Mouse (Mus musculus) hindbrain, embryonic 16.5 days (tissue): Measurements from ENCODE around the gene Emc7. TPM values are rescaled to one million over a fixed set of nuclear protein-coding genes. Genes with fewer than 3 reads are reported as not detected.
"Not testable (repeated sequence)": the region's sequence is repeated elsewhere in the genome, so short reads cannot be mapped to it uniquely, and the experiment has no call there.

Source experiments
- ATAC-seq: fragments of 200-750 bp; cut with Nextera tagmentation; 2 replicates; pipeline ENCODE4 v1.8.0; 2017; ENCODE audit warnings: moderate TSS enrichment, moderate library complexity
- H3K27ac ChIP-seq: fragments of 300-500 bp; sonication (generic); 2 replicates; pipeline ENCODE4 v1.5.1; 2014; ENCODE audit warnings: low read depth, mild to moderate bottlenecking, control low read depth, low read length, moderate library complexity
- H3K27me3 ChIP-seq: fragments of 300-500 bp; sonication (generic); replicated peaks from 2 replicates; pipeline ENCODE4 v1.6.1; 2014; ENCODE audit warnings: low read length; ENCODE audit not compliant: control insufficient read depth, insufficient read depth
- H3K36me3 ChIP-seq: fragments of 300-500 bp; sonication (generic); 2 replicates; pipeline ENCODE4 v1.6.1; 2014; ENCODE audit warnings: mild to moderate bottlenecking, low read length, moderate library complexity, mixed read lengths; ENCODE audit not compliant: control insufficient read depth, insufficient read depth
- H3K4me1 ChIP-seq: fragments of 300-500 bp; sonication (generic); 2 replicates; pipeline ENCODE4 v1.6.1; 2014; ENCODE audit warnings: low read depth, low read length; ENCODE audit not compliant: control insufficient read depth, insufficient read depth
- H3K4me2 ChIP-seq: fragments of 300-500 bp; sonication (generic); 2 replicates; pipeline ENCODE4 v1.6.1; 2014; ENCODE audit warnings: mild to moderate bottlenecking, low read length, control low read depth, moderate library complexity
- H3K4me3 ChIP-seq: fragments of 300-500 bp; sonication (generic); 2 replicates; pipeline ENCODE4 v1.5.1; 2014; ENCODE audit warnings: mild to moderate bottlenecking, low read length, control low read depth, moderate library complexity
- H3K9ac ChIP-seq: fragments of 300-500 bp; sonication (generic); 2 replicates; pipeline ENCODE4 v1.6.1; 2014; ENCODE audit warnings: low read depth, mild to moderate bottlenecking, control low read depth, low read length, moderate library complexity
- H3K9me3 ChIP-seq: fragments of 300-500 bp; sonication (generic); 2 replicates; pipeline ENCODE4 v1.6.1; 2014; ENCODE audit warnings: mild to moderate bottlenecking, low read length, moderate library complexity; ENCODE audit not compliant: control insufficient read depth
- WGBS: fragments of 180-500 bp; shearing (Covaris S2); extraction: QIAGEN DNeasy Blood & Tissue Kit; methylation state at CpG from one replicate; pipeline ENCODE4 v1.1.7; 2014; 5-methylcytosine and 5-hydroxymethylcytosine counted together
- polyA plus RNA-seq: library from polyadenylated mRNA; unstranded; fragments of >200 nt; fragmentation: Nextera tagmentation; extraction: Ambion mirVana; gene quantifications from 2 replicates; pipeline ENCODE4 v1.2.1, GENCODE M21; 2015

Gene Emc7
- polyA plus RNA-seq = 25.1 and 26.4 TPM in 2 replicates

- Histone ChIP-seq H3K27me3 (no peaks in the 10 kb centered on the region), H3K4me1 (peaks cover 13% of the 10 kb centered on the region), H3K27ac (peak within 1 kb of the TSS; percentile 74), H3K4me3 (peak within 1 kb of the TSS; percentile 71), H3K36me3 (peaks cover under 1% of the 10 kb centered on the region; the same call in 1 of the 2 replicates), H3K9ac (peak within 1 kb of the TSS; percentile 82), H3K9me3 (no peaks in the 10 kb centered on the region), H3K4me2 (peak within 1 kb of the TSS; percentile 92)
- WGBS = under 1% methylated on average over 49 of the region's 49 CpGs
- peak; percentile 99 for ATAC-seq
Observed at GRCm38 (mm10) chr2:112454862-112455564, at the start of gene Emc7. TSS of gene Emc7 (plus strand) at chr2:112454997.

- Histone ChIP-seq H3K36me3 (peaks cover 18% of the 10 kb centered on the region; the same call in 1 of the 2 replicates), H3K9ac (no peak overlapping the region), H3K4me1 (no peaks in the 10 kb centered on the region), H3K27me3 (no peaks in the 10 kb centered on the region), H3K4me2 (no peak overlapping the region), H3K4me3 (no peak overlapping the region), H3K27ac (no peak overlapping the region), H3K9me3 (no peaks in the 10 kb centered on the region)
- no peak for ATAC-seq
- 88% methylated on average over 3 of the region's 3 CpGs for WGBS
Observed at GRCm38 (mm10) chr2:112407030-112407429, 47.8 kb upstream of the Emc7 start.

GRCm38 (mm10) chr2:112425308-112425707, 29.5 kb upstream of the Emc7 start:
- WGBS = 77% methylated on average over 3 of the region's 3 CpGs
- Histone ChIP-seq H3K9ac (no peak overlapping the region), H3K4me1 (no peaks in the 10 kb centered on the region), H3K27ac (no peak overlapping the region), H3K4me2 (no peak overlapping the region), H3K27me3 (no peaks in the 10 kb centered on the region), H3K9me3 (no peaks in the 10 kb centered on the region), H3K36me3 (no peaks in the 10 kb centered on the region), H3K4me3 (no peak overlapping the region)
- ATAC-seq = no peak

- not testable (repeated sequence) for H3K9me3 ChIP-seq, H3K27ac ChIP-seq, H3K4me2 ChIP-seq, ATAC-seq, H3K36me3 ChIP-seq, H3K4me1 ChIP-seq, H3K4me3 ChIP-seq, H3K27me3 ChIP-seq, H3K9ac ChIP-seq
- 91% methylated on average over 3 of the region's 3 CpGs for WGBS
Observed at GRCm38 (mm10) chr2:112428534-112428933, 26.3 kb upstream of the Emc7 start.

- no peak for ATAC-seq
- 92% methylated on average over 4 of the region's 4 CpGs for WGBS
Observed at GRCm38 (mm10) chr2:112429665-112430064, 25.1 kb upstream of the Emc7 start.

GRCm38 (mm10) chr2:112430403-112430802, 24.4 kb upstream of the Emc7 start:
- no peak for ATAC-seq
- no peak overlapping the region for H3K4me2 ChIP-seq
- no peaks in the 10 kb centered on the region for H3K27me3 ChIP-seq
- no peaks in the 10 kb centered on the region for H3K36me3 ChIP-seq
- H3K9ac ChIP-seq = no peak overlapping the region
- no peak overlapping the region for H3K27ac ChIP-seq
- H3K4me3 ChIP-seq = no peak overlapping the region
- H3K9me3 ChIP-seq = no peaks in the 10 kb centered on the region
- WGBS = 81% methylated on average over 5 of the region's 5 CpGs
- no peaks in the 10 kb centered on the region for H3K4me1 ChIP-seq

More at GRCm38 (mm10) chr2:112429665-112430064, 25.1 kb upstream of the Emc7 start:
- Histone ChIP-seq H3K27me3 (no peaks in the 10 kb centered on the region), H3K4me3 (no peak overlapping the region), H3K4me2 (no peak overlapping the region), H3K36me3 (no peaks in the 10 kb centered on the region), H3K9me3 (no peaks in the 10 kb centered on the region), H3K4me1 (no peaks in the 10 kb centered on the region), H3K9ac (no peak overlapping the region), H3K27ac (no peak overlapping the region)

GRCm38 (mm10) chr2:112432523-112432922, 22.3 kb upstream of the Emc7 start:
- ATAC-seq = no peak
- no peaks in the 10 kb centered on the region for H3K36me3 ChIP-seq
- H3K4me3 ChIP-seq = no peak overlapping the region
- no peak overlapping the region for H3K9ac ChIP-seq
- no peaks in the 10 kb centered on the region for H3K9me3 ChIP-seq
- H3K27me3 ChIP-seq = no peaks in the 10 kb centered on the region
- WGBS = 91% methylated on average over 2 of the region's 2 CpGs
- H3K4me2 ChIP-seq = no peak overlapping the region
- H3K27ac ChIP-seq = no peak overlapping the region
- H3K4me1 ChIP-seq = no peaks in the 10 kb centered on the region

GRCm38 (mm10) chr2:112433359-112433758, 21.4 kb upstream of the Emc7 start:
- Histone ChIP-seq H3K4me1 (no peaks in the 10 kb centered on the region), H3K9me3 (no peaks in the 10 kb centered on the region), H3K27me3 (no peaks in the 10 kb centered on the region), H3K36me3 (no peaks in the 10 kb centered on the region), H3K4me3 (no peak overlapping the region), H3K27ac (no peak overlapping the region), H3K4me2 (no peak overlapping the region), H3K9ac (no peak overlapping the region)
- WGBS = 80% methylated on average over 2 of the region's 2 CpGs
- no peak for ATAC-seq

- no peak overlapping the region for H3K4me3 ChIP-seq
- no peak overlapping the region for H3K4me2 ChIP-seq
- no peaks in the 10 kb centered on the region for H3K4me1 ChIP-seq
- no peak overlapping the region for H3K27ac ChIP-seq
- H3K36me3 ChIP-seq = no peaks in the 10 kb centered on the region
- no peaks in the 10 kb centered on the region for H3K27me3 ChIP-seq
- no peak for ATAC-seq
- no peak overlapping the region for H3K9ac ChIP-seq
- 74% methylated on average over 4 of the region's 4 CpGs for WGBS
- no peaks in the 10 kb centered on the region for H3K9me3 ChIP-seq
Observed at GRCm38 (mm10) chr2:112436292-112436691, 18.5 kb upstream of the Emc7 start.
